Mouse (Mus musculus) lung, postnatal 0 days (tissue): ENCODE data around the gene Kat2a.
A peak's percentile ranks its signal among the peaks of the same experiment; 100 is the strongest.

Experiments
- CTCF ChIP-seq: IDR thresholded peaks from 2 replicates; pipeline ENCODE4 v1.5.1; 2016; ENCODE audit warnings: antibody characterized with exemption, mild to moderate bottlenecking
- EP300 ChIP-seq: IDR thresholded peaks from 2 replicates; pipeline ENCODE4 v1.6.1; 2016; ENCODE audit warnings: antibody characterized with exemption, mild to moderate bottlenecking, control low read depth

- TF ChIP-seq EP300 (no peak), CTCF (peak; percentile 40)
These were observed 47.5 kb upstream of the Kat2a start, which contains the start of gene Kcnh4 for GRCm38 (mm10) chr11:100759611-100760233.
